10 mouse cellular contexts compared by ENCODE assay signal in genomic region chr3:108226558-108227350, GRCm38 (mm10). TPM values are rescaled to one million over a fixed set of nuclear protein-coding genes. Genes with fewer than 3 reads are reported as not detected.
DNase-seq lines count a peak whose midpoint lies in the region; ATAC-seq and TF ChIP-seq lines count a peak whose summit lies in the region.
"Had no signal": no experiment of that assay in that cellular context is flagged by ENCODE, and none has a peak within 500 bp of the region (broad histone marks: within the 10 kb centered on the region; RNA-seq: fewer than 3 reads in every experiment).

Gene Sypl2 (minus strand): TSS chr3:108226648.

- 5% methylated on average over 40 of the region's 44 CpGs for WGBS in lung, postnatal 0 days

- no peak within 1 kb of the TSS; the same call in 1 of the 2 replicates for H3K27ac ChIP-seq in layer of hippocampus, adult 2 months
- no peak within 1 kb of the TSS for H3K27ac ChIP-seq in lung, postnatal 0 days (ENCODE audit: low read length)

- TF ChIP-seq EP300 in lung, postnatal 0 days (IDR thresholded peaks at IDR 0.05) = no peak

- TF ChIP-seq CTCF in layer of hippocampus, adult 2 months (conservative IDR thresholded peaks at IDR 0.05) = no peak
- no peak for TF ChIP-seq CTCF in lung, postnatal 0 days (IDR thresholded peaks at IDR 0.05)

- no peak for DNase-seq in layer of hippocampus, adult 2 months (ENCODE audit: low spot score in 2 of 2)
- DNase-seq in layer of hippocampus, adult 8-10 months (ENCODE audit: low spot score in 2 of 2) = no peak
- DNase-seq in c-Kit-positive CD71-negative TER-119-negative erythroid progenitor cells, embryonic 14.5 days (ENCODE audit: low read depth) = peak; percentile 22
- DNase-seq in gastrocnemius, postnatal 4 days (ENCODE audit: low spot score in 2 of 2) = peak in 1 of 2 experiments; percentile 65
- DNase-seq in kidney, adult 18-20 months = peak; percentile 83
- peak; percentile 49 for DNase-seq in lung, postnatal 0 days (ENCODE audit: low spot score)
- peak; percentile 70 for DNase-seq in retina, postnatal 1 day
- DNase-seq in right cerebral cortex, postnatal 25 days = no peak

- H3K4me1 ChIP-seq in lung, postnatal 0 days (ENCODE audit: insufficient read depth, low read depth, low read length) = no peaks in the 10 kb centered on the region

- peak within 1 kb of the TSS; percentile 72 for H3K4me2 ChIP-seq in lung, postnatal 0 days (replicated peaks; ENCODE audit: low read depth, low read length)

- H3K9ac ChIP-seq in lung, postnatal 0 days (replicated peaks; ENCODE audit: low read depth) = 0 out of 2 replicates have a peak within 1 kb of the TSS, but pooled peaks have one; percentile 26

- peaks cover 16% of the 10 kb centered on the region for H3K27me3 ChIP-seq in lung, postnatal 0 days (replicated peaks; ENCODE audit: insufficient read depth, low read length)

- ATAC-seq in lung, postnatal 0 days = peak; percentile 28; the same call in 1 of the 2 replicates
- ATAC-seq: Patski had no signal

- peak within 1 kb of the TSS; percentile 49 for H3K4me3 ChIP-seq in layer of hippocampus, adult 2 months
- H3K4me3 ChIP-seq in lung, postnatal 0 days (ENCODE audit: low read depth, low read length) = peak within 1 kb of the TSS; percentile 42

- H3K36me3 ChIP-seq in lung, postnatal 0 days (ENCODE audit: insufficient read depth, low read length) = no peaks in the 10 kb centered on the region

- H3K9me3 ChIP-seq in lung, postnatal 0 days (ENCODE audit: low read length) = no peaks in the 10 kb centered on the region

RNA-seq across cellular contexts. Expression of gene Sypl2, which starts in this region (rescaled TPM):
- total RNA-seq in layer of hippocampus, adult 2 months (2021) = 1 to 10 TPM; 2.0 to 3.0 TPM
- total RNA-seq in layer of hippocampus, adult 8-10 months (2022) = 1 to 10 TPM; 2.1 to 3.8 (median 2.8) TPM
- 100 to 1,000 TPM; 441 to 517 TPM for total RNA-seq in gastrocnemius, postnatal 4 days (2021)
- not detected in 2 replicates for polyA plus RNA-seq in lung, postnatal 0 days (2015; fragmentation: Nextera tagmentation; extraction: Ambion mirVana)
- total RNA-seq: neutrophil, adult 5-6 weeks had no signal
- polyA plus RNA-seq: Patski had no signal

Comparison
In these comparisons a context has a peak if more than half of its experiments do, and no peak if none do; other contexts are left out.
1. RNA of gene Sypl2 (total RNA-seq): 441 to 517 TPM in gastrocnemius, postnatal 4 days; 2.0 to 3.0 TPM in layer of hippocampus, adult 2 months and 2.1 to 3.8 TPM in layer of hippocampus, adult 8-10 months; every median in the first group is over 10 times any median in the second.
2. Peak in DNase-seq, ATAC-seq, H3K4me3 ChIP-seq, H3K9ac ChIP-seq and H3K4me2 ChIP-seq in lung, postnatal 0 days; RNA of the gene not detected or under 1 TPM.
3. DNase-seq: peak in c-Kit-positive CD71-negative TER-119-negative erythroid progenitor cells, embryonic 14.5 days (single experiment), kidney, adult 18-20 months (single experiment) and retina, postnatal 1 day (single experiment); none in layer of hippocampus, adult 2 months (0 of 2), layer of hippocampus, adult 8-10 months (0 of 2) and right cerebral cortex, postnatal 25 days (single experiment).